Mouse (Mus musculus): ENCODE results near the gene Slc37a2. TPM values are rescaled to one million over a fixed set of nuclear protein-coding genes. Genes with fewer than 3 reads are reported as not detected.

Gene Slc37a2
- polyA plus RNA-seq, 1 experiment from 2014 or later: 2.4 TPM

DNA sequence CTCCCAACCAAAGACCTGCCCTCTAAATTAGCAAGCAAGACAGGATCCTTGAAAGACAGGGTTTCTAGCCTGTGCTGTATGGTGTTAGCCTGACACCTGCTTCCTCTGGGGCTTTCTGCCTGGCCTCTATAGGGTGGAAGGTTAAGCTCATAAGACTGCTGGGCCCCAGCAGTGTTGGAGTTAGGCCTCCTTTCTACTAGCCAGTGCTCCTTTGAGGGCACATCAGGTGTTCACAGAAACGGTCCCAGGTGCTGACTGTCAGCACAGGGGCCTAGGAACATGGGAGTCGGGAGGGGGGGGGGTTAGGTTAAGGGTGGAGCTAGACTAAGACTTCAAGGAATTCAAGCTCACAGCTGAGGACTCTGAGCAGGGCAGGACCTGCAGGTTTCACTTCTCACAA, 10.1 kb downstream of the Slc37a2 start:
- no peak for ATAC-seq (ENCODE audit: insufficient read depth, low FRiP score, low read depth)

DNA sequence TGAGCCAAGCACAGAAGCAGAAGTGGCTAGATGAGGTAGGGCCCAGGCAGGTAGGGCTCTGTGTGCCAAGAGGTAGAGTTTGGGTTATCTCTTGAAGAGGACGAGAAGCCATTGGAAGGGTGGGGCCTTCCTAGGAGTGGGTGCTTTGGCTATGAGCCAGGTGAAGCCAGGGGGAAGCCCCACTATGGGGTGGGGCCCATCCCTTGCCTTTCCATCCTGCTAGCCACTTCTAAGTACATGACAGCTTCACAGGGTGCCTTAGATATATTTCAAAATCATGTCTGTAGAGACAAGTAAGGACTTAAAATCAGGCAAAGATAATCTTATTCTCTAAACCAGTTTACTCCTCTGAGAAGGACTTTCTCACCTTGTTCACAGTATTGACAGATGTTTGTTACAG, 10.9 kb downstream of the Slc37a2 start:
- Histone ChIP-seq H3K27ac (no peak overlapping the region), H3K4me3 (replicated peaks) (no peak overlapping the region), H3K27me3 (replicated peaks) (no peaks in the 10 kb centered on the region), H3K9me3 (no peaks in the 10 kb centered on the region), H3K4me2 (no peak overlapping the region), H3K36me3 (no peaks in the 10 kb centered on the region), H3K9ac (no peak overlapping the region), H3K4me1 (0 out of 2 replicates have a peak, but pooled peaks cover 6% of the 10 kb centered on the region)
- 52% methylated on average over 1 of the region's 1 CpGs for WGBS
- ATAC-seq (ENCODE audit: insufficient read depth, low FRiP score, low read depth): no peak

More for the DNA sequence above, 10.1 kb downstream of the Slc37a2 start:
- WGBS: 36% methylated on average over 2 of the region's 2 CpGs
- Histone ChIP-seq H3K9me3 (no peaks in the 10 kb centered on the region), H3K27ac (no peak overlapping the region), H3K36me3 (no peaks in the 10 kb centered on the region), H3K27me3 (replicated peaks) (no peaks in the 10 kb centered on the region), H3K4me1 (0 out of 2 replicates have a peak, but pooled peaks cover 6% of the 10 kb centered on the region), H3K9ac (no peak overlapping the region), H3K4me3 (replicated peaks) (no peak overlapping the region), H3K4me2 (no peak overlapping the region)

DNA sequence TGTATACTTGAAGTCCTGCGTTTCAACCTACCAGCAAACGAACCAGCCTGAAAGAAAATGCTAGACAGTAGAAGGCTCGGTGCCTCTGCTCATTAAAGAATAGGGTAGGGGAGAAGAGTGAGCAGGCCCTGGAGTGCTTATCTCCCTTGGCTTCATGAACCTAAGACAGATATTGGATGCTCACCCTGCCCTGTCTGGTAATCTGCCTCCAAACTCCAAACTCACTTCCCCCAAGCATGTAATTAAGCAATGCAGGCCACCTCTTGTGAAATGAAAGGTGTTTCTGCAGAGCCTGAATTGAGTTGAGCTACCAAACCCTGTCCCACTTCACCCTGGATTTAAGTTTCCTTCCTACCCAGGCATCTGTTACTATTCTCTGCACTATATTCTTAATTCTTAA, 12.8 kb downstream of the Slc37a2 start:
- ATAC-seq (ENCODE audit: insufficient read depth, low FRiP score, low read depth): no peak
- no peaks in the 10 kb centered on the region for H3K4me1 ChIP-seq
- H3K27me3 ChIP-seq (replicated peaks): no peaks in the 10 kb centered on the region
- H3K9me3 ChIP-seq: no peaks in the 10 kb centered on the region
- no peaks in the 10 kb centered on the region for H3K36me3 ChIP-seq
- WGBS: 86% methylated on average over 3 of the region's 3 CpGs
- no peak overlapping the region for H3K27ac ChIP-seq
- no peak overlapping the region for H3K4me3 ChIP-seq (replicated peaks)
- no peak overlapping the region for H3K9ac ChIP-seq
- H3K4me2 ChIP-seq: no peak overlapping the region

DNA sequence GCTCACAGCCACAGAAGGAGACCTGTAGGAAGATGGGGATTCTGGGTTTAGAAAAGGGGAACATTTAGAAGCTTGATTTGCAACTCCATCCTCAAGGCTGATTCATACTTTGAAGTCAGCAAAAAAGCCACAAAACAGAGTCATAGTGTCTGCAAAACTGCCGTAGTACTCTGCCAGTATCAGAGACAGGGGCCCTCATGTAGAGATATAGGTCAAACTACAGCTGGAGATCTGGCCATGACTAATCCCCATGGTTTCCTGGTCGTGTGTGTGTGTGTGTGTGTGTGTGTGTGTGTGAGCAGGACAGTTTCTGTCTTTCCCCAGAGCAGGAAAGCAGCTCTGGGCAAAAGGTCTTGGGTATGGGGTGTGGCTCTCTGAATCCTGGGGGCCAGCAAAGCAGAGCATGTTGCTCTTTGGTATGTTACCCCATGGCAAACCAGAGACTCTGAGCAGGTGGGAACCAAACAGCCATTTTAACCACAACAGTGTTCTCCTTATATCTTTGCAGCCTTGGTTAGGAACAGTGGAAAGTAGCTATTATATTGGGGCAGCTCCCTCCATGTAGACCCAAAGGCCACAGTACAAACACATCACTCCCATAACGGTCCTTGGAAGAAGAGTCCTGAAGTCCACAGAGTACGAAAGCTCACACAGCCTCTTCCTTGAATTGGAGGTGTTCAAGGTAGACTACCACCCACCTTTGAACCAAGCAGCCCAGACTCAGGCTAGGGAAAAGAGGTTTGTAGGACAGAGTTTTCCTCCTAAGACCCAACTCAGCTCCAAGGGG, 19.4 kb downstream of the Slc37a2 start:
- no peak overlapping the region for H3K4me2 ChIP-seq
- no peak overlapping the region for H3K27ac ChIP-seq

DNA sequence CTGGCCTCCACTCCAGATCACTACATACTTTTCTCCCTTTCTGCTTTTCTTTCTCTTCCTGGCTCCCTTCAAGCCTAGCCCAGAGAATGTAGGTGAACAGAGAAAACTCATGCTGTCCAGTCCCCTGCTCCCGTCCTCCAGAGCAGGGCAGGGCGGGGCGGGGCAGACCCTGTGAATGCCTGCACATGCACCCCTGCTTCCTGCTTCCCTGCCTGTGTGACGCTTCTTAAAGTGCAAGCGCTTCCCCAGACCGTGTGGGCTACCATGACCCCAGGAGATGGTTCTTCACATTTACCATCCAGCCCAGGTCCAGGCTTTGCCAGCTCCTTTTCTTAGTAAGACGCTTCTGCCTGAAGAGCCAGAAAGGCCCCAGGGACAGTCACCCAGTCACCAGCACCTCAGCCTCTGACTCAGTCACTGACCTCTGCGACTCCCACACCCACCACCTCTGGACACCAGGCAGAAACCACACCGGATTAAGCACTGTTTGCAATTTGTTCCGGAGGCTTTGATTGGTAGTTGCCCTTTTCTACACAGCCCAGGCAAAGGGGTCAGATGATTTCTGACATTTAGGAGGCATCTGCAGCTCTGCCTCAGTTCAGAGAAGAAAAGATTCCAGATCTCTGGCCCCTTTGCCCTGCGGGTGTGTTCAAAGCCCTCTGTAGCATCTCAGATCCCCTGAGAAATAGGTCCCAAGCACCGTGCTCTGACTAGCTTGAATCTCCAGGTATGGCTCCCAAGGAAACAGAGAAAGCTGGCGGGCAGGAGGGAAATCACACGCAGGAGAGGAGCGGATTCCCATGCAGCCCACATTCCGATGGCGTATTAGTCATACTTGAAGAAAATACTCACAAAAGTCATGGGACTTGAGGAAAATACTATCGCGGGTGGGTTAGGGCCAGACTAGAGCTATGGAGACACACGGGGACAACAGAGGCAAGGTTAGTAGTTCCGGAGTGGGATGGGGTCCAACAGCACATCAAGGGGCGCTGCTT, 23.0 kb downstream of the Slc37a2 start:
- no peaks in the 10 kb centered on the region for H3K36me3 ChIP-seq
- H3K9me3 ChIP-seq: no peaks in the 10 kb centered on the region
- H3K27me3 ChIP-seq (replicated peaks): no peaks in the 10 kb centered on the region
- no peaks in the 10 kb centered on the region for H3K4me1 ChIP-seq
- no peak for ATAC-seq (ENCODE audit: insufficient read depth, low FRiP score, low read depth)
- 62% methylated on average over 22 of the region's 22 CpGs for WGBS
- H3K4me3 ChIP-seq (replicated peaks): no peak overlapping the region
- H3K9ac ChIP-seq: no peak overlapping the region
- no peak overlapping the region for H3K4me2 ChIP-seq
- no peak overlapping the region for H3K27ac ChIP-seq

More for the DNA sequence above, 19.4 kb downstream of the Slc37a2 start:
- ATAC-seq (ENCODE audit: insufficient read depth, low FRiP score, low read depth): no peak; the same call in 1 of the 2 replicates
- Histone ChIP-seq H3K4me3 (replicated peaks) (no peak overlapping the region), H3K27me3 (replicated peaks) (no peaks in the 10 kb centered on the region), H3K9ac (no peak overlapping the region), H3K9me3 (no peaks in the 10 kb centered on the region), H3K4me1 (no peaks in the 10 kb centered on the region), H3K36me3 (no peaks in the 10 kb centered on the region)
- WGBS: 57% methylated on average over 4 of the region's 4 CpGs

DNA sequence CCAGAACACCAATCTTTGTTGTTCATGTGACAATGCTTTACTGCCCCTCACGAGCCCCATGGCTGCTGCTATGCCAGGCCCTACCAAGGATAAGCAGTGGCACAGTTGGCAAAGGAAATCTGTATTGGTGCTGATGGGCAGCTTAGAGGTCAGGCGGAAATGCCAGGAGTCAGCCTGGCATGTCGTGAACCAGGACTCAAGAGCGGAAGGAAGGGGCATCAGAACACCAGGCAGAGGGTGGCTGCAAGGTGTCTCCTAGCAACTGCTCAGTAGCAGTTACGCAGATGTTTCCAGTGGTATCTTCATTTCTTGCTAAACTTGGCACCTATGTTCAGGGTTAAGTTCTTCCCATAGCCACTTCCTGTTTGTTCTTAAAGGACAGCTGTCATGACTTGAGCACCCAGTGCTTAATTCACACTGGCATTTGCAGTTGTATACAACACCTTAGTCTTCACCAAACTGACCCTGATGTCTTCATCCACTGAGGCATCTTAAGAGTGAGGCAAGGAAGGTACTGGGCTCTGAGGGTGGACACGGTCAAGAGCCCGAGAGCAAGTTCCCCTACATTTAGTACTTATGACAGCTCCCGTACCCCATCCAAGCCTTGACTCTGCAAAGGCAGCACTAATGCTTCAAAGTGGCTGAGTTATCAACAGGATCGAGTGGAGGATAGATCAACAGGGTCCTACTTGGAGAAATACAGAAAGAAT, 24.9 kb downstream of the Slc37a2 start:
- H3K4me2 ChIP-seq: no peak overlapping the region
- no peaks in the 10 kb centered on the region for H3K27me3 ChIP-seq (replicated peaks)
- H3K9me3 ChIP-seq: no peaks in the 10 kb centered on the region
- no peak overlapping the region for H3K27ac ChIP-seq
- no peaks in the 10 kb centered on the region for H3K4me1 ChIP-seq
- H3K36me3 ChIP-seq: no peaks in the 10 kb centered on the region
- ATAC-seq (ENCODE audit: insufficient read depth, low FRiP score, low read depth): no peak
- H3K4me3 ChIP-seq (replicated peaks): no peak overlapping the region
- H3K9ac ChIP-seq: no peak overlapping the region
- 88% methylated on average over 9 of the region's 9 CpGs for WGBS

DNA sequence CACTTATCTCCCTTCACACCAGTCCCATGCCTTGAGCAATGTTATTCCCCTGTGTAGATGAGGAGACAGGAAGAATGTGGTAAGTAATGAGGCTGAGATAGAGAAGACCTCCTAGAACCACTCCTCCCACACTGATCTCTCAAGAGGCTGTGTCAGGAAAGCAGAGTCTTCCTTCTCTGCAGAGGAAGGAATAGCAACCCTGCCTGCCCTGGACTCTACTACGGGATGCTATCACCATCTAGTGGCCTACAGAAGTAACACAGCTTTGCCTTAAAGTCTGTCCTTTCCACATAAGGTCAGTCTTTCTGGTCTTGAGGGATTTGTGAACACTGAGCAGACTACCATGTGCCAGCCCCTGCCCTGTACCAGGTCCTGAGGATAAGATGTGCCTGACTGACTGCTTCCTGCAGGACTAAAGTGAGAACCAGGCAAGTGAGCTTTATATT, 25.6 kb downstream of the Slc37a2 start:
- 5% methylated on average over 1 of the region's 1 CpGs for WGBS
- Histone ChIP-seq H3K4me3 (replicated peaks) (no peak overlapping the region), H3K27me3 (replicated peaks) (no peaks in the 10 kb centered on the region), H3K4me2 (no peak overlapping the region), H3K36me3 (no peaks in the 10 kb centered on the region), H3K27ac (no peak overlapping the region), H3K4me1 (no peaks in the 10 kb centered on the region), H3K9me3 (no peaks in the 10 kb centered on the region), H3K9ac (no peak overlapping the region)
- peak; percentile 57; the same call in 1 of the 2 replicates for ATAC-seq (ENCODE audit: insufficient read depth, low FRiP score, low read depth)

DNA sequence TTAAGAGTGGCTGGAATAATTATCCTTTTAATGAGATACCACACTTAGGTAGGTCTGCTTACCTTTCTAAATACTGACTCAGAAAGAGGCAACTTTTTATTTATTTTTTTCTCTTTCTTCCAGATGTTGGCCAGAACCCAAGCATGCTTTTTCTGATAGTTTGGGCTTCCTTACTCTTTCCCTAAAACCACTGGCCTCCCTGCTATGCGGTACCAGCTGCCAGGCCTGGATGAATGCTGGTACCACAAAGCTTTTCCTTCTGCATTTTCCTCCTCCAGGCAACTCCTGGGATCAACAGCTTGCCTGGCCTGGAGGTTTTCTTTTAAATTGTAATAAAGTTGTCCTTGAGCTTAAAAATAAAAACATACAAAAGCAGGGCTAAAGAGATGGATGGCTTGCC, 30.0 kb downstream of the Slc37a2 start:
- Histone ChIP-seq H3K4me3 (replicated peaks) (no peak overlapping the region), H3K9ac (no peak overlapping the region), H3K9me3 (no peaks in the 10 kb centered on the region), H3K4me1 (no peaks in the 10 kb centered on the region), H3K27me3 (replicated peaks) (no peaks in the 10 kb centered on the region), H3K27ac (no peak overlapping the region), H3K36me3 (0 out of 2 replicates have a peak, but pooled peaks cover 5% of the 10 kb centered on the region), H3K4me2 (no peak overlapping the region)
- 80% methylated on average over 1 of the region's 1 CpGs for WGBS
- ATAC-seq (ENCODE audit: insufficient read depth, low FRiP score, low read depth): no peak

DNA sequence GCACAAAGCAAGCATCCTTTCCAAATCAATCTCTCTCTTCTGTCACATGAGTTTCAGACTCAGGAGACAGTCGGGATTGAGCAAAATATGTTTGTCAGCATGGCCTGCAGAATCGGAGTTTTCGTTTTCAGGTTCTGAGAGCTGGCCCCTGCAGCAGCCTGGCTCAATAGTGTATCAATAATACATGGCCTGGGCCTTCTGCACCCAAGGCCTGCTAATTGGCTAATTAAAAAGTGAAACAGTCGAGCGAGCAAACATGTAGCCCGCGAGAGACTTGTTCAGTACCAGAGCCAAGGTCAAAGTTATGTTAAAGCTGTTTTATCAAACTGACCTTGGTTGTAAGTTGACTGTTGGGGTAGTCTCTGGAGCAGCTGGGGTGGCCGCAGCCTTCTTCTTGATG, 34.8 kb downstream of the Slc37a2 start:
- 79% methylated on average over 8 of the region's 8 CpGs for WGBS
- Histone ChIP-seq H3K36me3 (0 out of 2 replicates have a peak, but pooled peaks cover 5% of the 10 kb centered on the region), H3K4me1 (no peaks in the 10 kb centered on the region), H3K9me3 (no peaks in the 10 kb centered on the region), H3K9ac (no peak overlapping the region), H3K4me2 (no peak overlapping the region), H3K27me3 (replicated peaks) (no peaks in the 10 kb centered on the region), H3K27ac (no peak overlapping the region), H3K4me3 (replicated peaks) (no peak overlapping the region)
- ATAC-seq (ENCODE audit: insufficient read depth, low FRiP score, low read depth): no peak

DNA sequence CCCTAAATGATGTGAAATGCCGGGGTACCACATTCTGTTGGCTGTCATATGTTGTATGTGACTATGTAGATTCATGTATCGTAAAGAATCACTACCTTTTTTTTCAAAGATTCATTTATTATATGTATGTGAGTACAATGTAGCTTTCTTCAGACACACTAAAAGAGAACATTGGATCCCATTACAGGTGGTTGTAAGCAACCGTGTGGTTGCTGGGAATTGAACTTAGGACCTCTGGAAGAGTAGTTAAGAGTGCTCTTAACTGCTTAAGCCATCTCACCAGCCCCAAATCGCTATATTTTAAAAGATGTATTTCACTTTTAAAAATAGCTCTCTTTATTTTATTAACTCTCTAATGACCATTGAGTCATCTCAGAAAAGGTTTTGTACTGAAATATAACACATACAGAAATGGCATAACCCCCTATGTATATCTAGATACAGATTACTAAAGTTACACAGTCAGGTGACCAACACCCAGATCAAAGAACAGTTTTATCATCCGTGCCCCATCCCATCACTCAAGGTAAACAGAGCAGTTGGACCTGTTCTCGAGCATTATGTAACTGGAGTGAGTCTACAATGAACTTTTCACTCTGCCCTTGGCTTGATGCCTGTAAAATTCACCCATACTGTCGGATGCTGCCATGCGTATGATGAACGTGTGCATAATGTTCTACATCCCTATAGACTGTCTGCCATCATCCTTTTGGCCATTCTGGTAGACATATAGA, 41.0 kb downstream of the Slc37a2 start:
- 74% methylated on average over 9 of the region's 9 CpGs for WGBS
- no peaks in the 10 kb centered on the region for H3K27me3 ChIP-seq (replicated peaks)
- no peak overlapping the region for H3K4me3 ChIP-seq (replicated peaks)
- H3K36me3 ChIP-seq: no peaks in the 10 kb centered on the region
- H3K9me3 ChIP-seq: no peaks in the 10 kb centered on the region
- H3K27ac ChIP-seq: no peak overlapping the region
- H3K4me2 ChIP-seq: no peak overlapping the region
- H3K9ac ChIP-seq: no peak overlapping the region
- no peak for ATAC-seq (ENCODE audit: insufficient read depth, low FRiP score, low read depth)
- no peaks in the 10 kb centered on the region for H3K4me1 ChIP-seq
